Mouse (Mus musculus) lung, postnatal 0 days (tissue): Measurements from ENCODE around the gene Hoxa7.

ENCODE experiments used
- CTCF ChIP-seq: IDR thresholded peaks from 2 replicates; pipeline ENCODE4 v1.5.1; 2016; ENCODE audit warnings: antibody characterized with exemption, mild to moderate bottlenecking
- EP300 ChIP-seq: IDR thresholded peaks from 2 replicates; pipeline ENCODE4 v1.6.1; 2016; ENCODE audit warnings: antibody characterized with exemption, mild to moderate bottlenecking, control low read depth

GRCm38 (mm10) chr6:52249415-52249738 lies 27.7 kb upstream of the Hoxa7 start:
- TF ChIP-seq CTCF (no peak), EP300 (no peak)
